Mouse (Mus musculus) midbrain, embryonic 10.5 days (tissue): ENCODE measurements at regions not wholly inside any gene's neighbourhood (a gene's known extent, or its start where the extent isn't known, plus 50 kb on each side); places are given as distances from the start of the nearest gene placed in this dataset.

ENCODE experiments used
- DNase-seq: peaks from one replicate; pipeline ENCODE4 v3.0.0-alpha.2; 2017; ENCODE audit warnings: low spot score
- H3K27ac ChIP-seq: fragments of 300-500 bp; sonication (generic); replicated peaks from 2 replicates; pipeline ENCODE4 v1.5.1; 2016; ENCODE audit warnings: mild to moderate bottlenecking
- H3K27me3 ChIP-seq: fragments of 300-500 bp; sonication (generic); 2 replicates; pipeline ENCODE4 v1.6.1; 2016; ENCODE audit warnings: low read depth, mild to moderate bottlenecking; ENCODE audit not compliant: poor library complexity, severe bottlenecking
- H3K36me3 ChIP-seq: fragments of 300-500 bp; sonication (generic); 2 replicates; pipeline ENCODE4 v1.6.1; 2016; ENCODE audit warnings: mild to moderate bottlenecking, moderate library complexity
- H3K4me1 ChIP-seq: fragments of 300-500 bp; sonication (generic); 2 replicates; pipeline ENCODE4 v1.6.1; 2016
- H3K4me3 ChIP-seq: fragments of 300-500 bp; sonication (generic); 2 replicates; pipeline ENCODE4 v1.5.1; 2016; ENCODE audit warnings: mild to moderate bottlenecking, moderate library complexity
- H3K9me3 ChIP-seq: fragments of 300-500 bp; sonication (generic); replicated peaks from 2 replicates; pipeline ENCODE4 v1.6.1; 2016; ENCODE audit warnings: mild to moderate bottlenecking
- WGBS: fragments of 180-500 bp; shearing (Covaris S2); methylation state at CpG from one replicate; pipeline ENCODE4 v1.1.7; 2016; 5-methylcytosine and 5-hydroxymethylcytosine counted together

- no peaks in the 10 kb centered on the region for H3K9me3 ChIP-seq
- no peaks in the 10 kb centered on the region for H3K27me3 ChIP-seq
- 86% methylated on average over 3 of the region's 3 CpGs for WGBS
- no peak overlapping the region for H3K4me3 ChIP-seq
- no peak overlapping the region for H3K27ac ChIP-seq
- no peak for DNase-seq
- no peaks in the 10 kb centered on the region for H3K36me3 ChIP-seq
- peaks cover 15% of the 10 kb centered on the region for H3K4me1 ChIP-seq
These were observed 237.0 kb downstream of the Cps1 start for GRCm38 (mm10) chr1:67359824-67360223.

- Histone ChIP-seq H3K4me3 (no peak overlapping the region), H3K9me3 (no peaks in the 10 kb centered on the region), H3K36me3 (no peaks in the 10 kb centered on the region), H3K27ac (peak overlapping the region; percentile 49; the same call in 1 of the 2 replicates), H3K4me1 (peaks cover 30% of the 10 kb centered on the region), H3K27me3 (no peaks in the 10 kb centered on the region)
- no peak for DNase-seq
- 20% methylated on average over 2 of the region's 2 CpGs for WGBS
These were observed 243.2 kb downstream of the Cps1 start for GRCm38 (mm10) chr1:67366038-67366437.

DNA sequence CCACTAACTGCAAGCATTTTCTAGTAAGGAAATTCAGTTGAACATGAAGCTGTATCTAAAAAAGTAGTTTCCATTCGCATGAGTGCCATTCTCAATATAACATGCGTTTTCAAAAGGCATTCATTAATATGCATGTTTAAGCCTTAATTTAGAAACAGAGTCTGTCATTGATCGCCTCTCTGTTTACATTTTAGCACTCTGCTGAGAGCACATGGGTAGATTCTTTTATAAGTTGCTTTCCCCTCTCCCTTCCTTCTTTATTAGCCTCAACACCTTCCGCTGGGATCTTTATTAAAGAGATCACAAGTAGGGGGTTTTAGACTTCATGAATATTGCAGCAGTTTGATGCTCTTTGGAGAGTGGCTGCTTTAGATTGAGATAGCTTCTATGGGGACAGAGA lies 243.7 kb downstream of the Cps1 start:
- 43% methylated on average over 4 of the region's 4 CpGs for WGBS
- no peak for DNase-seq
- H3K36me3 ChIP-seq: no peaks in the 10 kb centered on the region
- H3K27me3 ChIP-seq: no peaks in the 10 kb centered on the region
- peak overlapping the region; percentile 33 for H3K27ac ChIP-seq
- no peaks in the 10 kb centered on the region for H3K9me3 ChIP-seq
- H3K4me1 ChIP-seq: peaks cover 30% of the 10 kb centered on the region
- H3K4me3 ChIP-seq: no peak overlapping the region

DNA sequence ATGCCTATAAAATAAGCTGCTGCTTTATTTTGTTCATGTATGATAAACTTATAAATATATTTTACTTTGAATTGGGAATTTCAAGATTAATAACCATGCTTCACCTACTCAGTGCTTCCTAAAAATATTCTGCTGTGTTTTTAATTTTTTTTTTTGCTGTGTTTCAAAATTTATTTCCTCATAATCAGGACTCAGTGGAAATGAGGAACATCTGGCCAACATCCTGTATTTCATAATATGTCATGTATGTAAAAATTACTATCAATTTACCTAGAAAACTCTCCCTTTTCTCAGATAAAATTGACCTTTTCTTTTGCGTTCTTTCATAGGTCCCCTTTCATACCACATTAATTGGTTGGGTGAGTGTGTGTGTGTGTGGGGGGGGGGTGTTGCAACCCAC lies 259.5 kb downstream of the Cps1 start:
- 88% methylated on average over 1 of the region's 1 CpGs for WGBS
- no peak for DNase-seq
- Histone ChIP-seq H3K27me3 (no peaks in the 10 kb centered on the region), H3K36me3 (no peaks in the 10 kb centered on the region), H3K27ac (no peak overlapping the region), H3K4me1 (no peaks in the 10 kb centered on the region), H3K4me3 (no peak overlapping the region), H3K9me3 (no peaks in the 10 kb centered on the region)

- no peak overlapping the region; the same call in 1 of the 2 replicates for H3K27ac ChIP-seq
- no peaks in the 10 kb centered on the region for H3K4me1 ChIP-seq
- H3K9me3 ChIP-seq: no peaks in the 10 kb centered on the region
- no peaks in the 10 kb centered on the region for H3K36me3 ChIP-seq
- no peak overlapping the region for H3K4me3 ChIP-seq
- DNase-seq: no peak
- no peaks in the 10 kb centered on the region for H3K27me3 ChIP-seq
These were observed 262.6 kb downstream of the Cps1 start for GRCm38 (mm10) chr1:67385377-67385776.

- 85% methylated on average over 3 of the region's 3 CpGs for WGBS
- Histone ChIP-seq H3K27me3 (no peaks in the 10 kb centered on the region), H3K36me3 (no peaks in the 10 kb centered on the region), H3K27ac (no peak overlapping the region), H3K4me1 (no peaks in the 10 kb centered on the region), H3K4me3 (no peak overlapping the region), H3K9me3 (no peaks in the 10 kb centered on the region)
- DNase-seq: no peak
These were observed 264.1 kb downstream of the Cps1 start for GRCm38 (mm10) chr1:67386877-67387276.

GRCm38 (mm10) chr1:67397757-67398446 lies 275.1 kb downstream of the Cps1 start:
- Histone ChIP-seq H3K9me3 (no peaks in the 10 kb centered on the region), H3K27me3 (no peaks in the 10 kb centered on the region), H3K4me1 (no peaks in the 10 kb centered on the region), H3K4me3 (no peak overlapping the region), H3K27ac (no peak overlapping the region), H3K36me3 (no peaks in the 10 kb centered on the region)
- DNase-seq: no peak
- WGBS: 83% methylated on average over 10 of the region's 10 CpGs

DNA sequence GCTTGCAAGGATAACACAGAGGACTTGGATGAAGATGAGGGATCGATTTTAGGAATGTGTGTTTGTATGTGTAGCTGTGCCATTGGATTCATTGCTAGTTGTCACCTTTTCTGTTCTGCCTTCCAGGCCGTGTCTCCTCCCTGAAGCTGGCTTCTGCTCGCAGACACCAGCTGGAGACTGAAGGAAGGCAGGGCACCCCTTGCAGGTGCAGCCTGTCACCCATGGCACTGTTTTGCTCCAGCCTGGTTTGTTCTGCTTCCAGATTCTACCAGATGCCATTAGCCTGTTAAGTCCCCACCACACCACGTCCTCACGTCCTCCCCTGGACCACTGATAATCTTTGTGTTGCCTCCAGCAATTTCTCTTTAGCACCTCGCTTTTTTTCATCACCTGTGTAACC lies 286.7 kb downstream of the Cps1 start:
- Histone ChIP-seq H3K27me3 (no peaks in the 10 kb centered on the region), H3K4me1 (peaks cover 10% of the 10 kb centered on the region; the same call in 1 of the 2 replicates)
- WGBS: 88% methylated on average over 6 of the region's 6 CpGs

DNA sequence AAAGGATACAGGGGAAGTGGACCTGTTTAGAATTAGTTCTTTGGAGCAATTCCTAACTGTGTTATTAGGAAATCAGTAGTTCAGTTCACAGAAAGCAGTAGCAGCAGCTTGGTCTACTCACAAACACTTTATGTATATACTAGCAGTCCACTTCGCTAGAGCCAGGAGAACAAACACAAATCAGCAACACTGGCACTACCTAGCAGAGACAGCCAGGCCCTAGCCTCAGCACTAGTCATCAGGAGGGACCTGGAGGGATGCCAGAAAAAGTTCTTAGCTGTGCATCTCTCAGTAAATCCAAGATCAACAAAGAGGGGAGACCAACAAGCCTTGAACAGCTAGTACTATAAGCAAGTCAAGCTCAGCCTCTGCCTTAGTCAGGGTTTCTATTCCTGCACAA lies 294.4 kb downstream of the Cps1 start:
- no peaks in the 10 kb centered on the region for H3K9me3 ChIP-seq
- no peak overlapping the region for H3K4me3 ChIP-seq
- no peaks in the 10 kb centered on the region for H3K36me3 ChIP-seq
- H3K4me1 ChIP-seq: 0 out of 2 replicates have a peak, but pooled peaks cover 2% of the 10 kb centered on the region
- no peak for DNase-seq
- H3K27me3 ChIP-seq: no peaks in the 10 kb centered on the region
- H3K27ac ChIP-seq: no peak overlapping the region
- 94% methylated on average over 1 of the region's 1 CpGs for WGBS

More for the DNA sequence above, 286.7 kb downstream of the Cps1 start:
- H3K4me3 ChIP-seq: no peak overlapping the region
- H3K36me3 ChIP-seq: no peaks in the 10 kb centered on the region
- no peak overlapping the region for H3K27ac ChIP-seq
- no peak for DNase-seq
- H3K9me3 ChIP-seq: no peaks in the 10 kb centered on the region

DNA sequence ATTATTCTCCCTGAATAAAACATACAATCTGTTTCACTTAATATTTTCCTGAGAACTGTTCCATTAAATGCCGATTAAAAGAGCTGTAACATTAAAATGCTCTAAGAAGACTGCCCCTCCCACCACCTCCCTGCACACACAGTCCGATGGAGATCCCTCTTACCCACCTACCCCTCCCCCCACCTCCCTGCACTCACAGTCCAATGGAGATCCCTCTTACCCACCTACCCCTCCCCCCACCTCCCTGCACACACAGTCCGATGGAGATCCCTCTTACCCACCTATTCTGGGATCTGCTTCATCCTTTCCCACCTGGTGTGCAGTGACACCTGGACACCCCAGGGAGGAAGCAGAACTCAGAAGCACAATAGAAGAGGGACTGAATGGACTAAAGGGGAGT lies 305.6 kb downstream of the Cps1 start:
- no peaks in the 10 kb centered on the region for H3K27me3 ChIP-seq
- no peaks in the 10 kb centered on the region for H3K9me3 ChIP-seq
- 52% methylated on average over 3 of the region's 3 CpGs for WGBS
- H3K36me3 ChIP-seq: no peaks in the 10 kb centered on the region
- peaks cover 4% of the 10 kb centered on the region for H3K4me1 ChIP-seq
- H3K4me3 ChIP-seq: no peak overlapping the region
- no peak for DNase-seq
- H3K27ac ChIP-seq: no peak overlapping the region

- Histone ChIP-seq H3K4me1 (no peaks in the 10 kb centered on the region), H3K9me3 (no peaks in the 10 kb centered on the region), H3K27ac (no peak overlapping the region), H3K4me3 (no peak overlapping the region), H3K27me3 (no peaks in the 10 kb centered on the region), H3K36me3 (no peaks in the 10 kb centered on the region)
- no peak for DNase-seq
- 89% methylated on average over 2 of the region's 2 CpGs for WGBS
These were observed 328.0 kb downstream of the Cps1 start for GRCm38 (mm10) chr1:67450831-67451230.

- Histone ChIP-seq H3K36me3 (no peaks in the 10 kb centered on the region), H3K27ac (no peak overlapping the region), H3K4me1 (no peaks in the 10 kb centered on the region), H3K27me3 (no peaks in the 10 kb centered on the region), H3K9me3 (no peaks in the 10 kb centered on the region), H3K4me3 (no peak overlapping the region)
- DNase-seq: no peak
- WGBS: 84% methylated on average over 2 of the region's 2 CpGs
These were observed 341.4 kb downstream of the Cps1 start for GRCm38 (mm10) chr1:67464203-67464602.

DNA sequence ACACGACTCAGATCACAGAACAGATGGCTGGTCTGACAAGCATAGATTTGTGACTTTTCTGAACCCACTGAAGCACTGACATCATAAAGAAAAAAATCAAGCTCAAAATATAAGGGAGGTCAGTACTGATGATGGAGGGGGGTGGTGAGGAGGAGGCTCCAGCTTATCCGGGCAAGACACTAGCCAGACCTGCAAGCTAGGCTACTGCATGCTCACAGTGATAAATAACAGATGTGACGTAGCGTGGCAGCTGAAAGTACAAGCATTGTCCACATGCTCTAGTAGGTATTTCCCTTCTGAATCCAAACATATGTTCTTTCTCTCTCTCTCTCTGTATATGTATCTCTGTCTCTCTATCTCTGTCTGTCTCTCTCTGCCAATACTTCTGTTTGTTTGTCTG lies 342.7 kb downstream of the Cps1 start:
- no peak for DNase-seq
- Histone ChIP-seq H3K4me1 (no peaks in the 10 kb centered on the region), H3K27ac (no peak overlapping the region), H3K27me3 (no peaks in the 10 kb centered on the region), H3K36me3 (no peaks in the 10 kb centered on the region), H3K4me3 (no peak overlapping the region), H3K9me3 (no peaks in the 10 kb centered on the region)
- WGBS: 69% methylated on average over 4 of the region's 4 CpGs

DNA sequence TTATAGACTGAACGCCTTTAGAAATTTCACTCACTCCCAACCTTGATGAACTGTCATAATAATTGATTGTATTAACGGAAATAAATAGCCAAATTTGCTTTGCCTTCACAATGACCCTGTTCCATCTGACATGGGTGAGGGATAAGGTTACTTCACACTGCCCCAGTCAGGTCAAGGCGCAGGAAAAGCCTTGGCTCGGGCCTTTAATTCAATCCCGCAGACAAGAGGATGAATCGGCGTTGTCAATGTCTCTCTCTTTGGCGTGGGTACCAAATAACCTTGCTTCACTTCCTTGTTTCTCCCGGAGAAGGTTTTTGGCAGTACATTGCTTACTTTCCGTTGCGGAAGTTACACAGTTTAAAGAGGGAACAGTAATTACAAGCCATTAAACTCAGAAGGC lies 354.2 kb downstream of the Cps1 start:
- Histone ChIP-seq H3K27me3 (no peaks in the 10 kb centered on the region), H3K27ac (no peak overlapping the region), H3K36me3 (no peaks in the 10 kb centered on the region), H3K4me3 (no peak overlapping the region), H3K9me3 (no peaks in the 10 kb centered on the region), H3K4me1 (no peaks in the 10 kb centered on the region)
- no peak for DNase-seq
- 82% methylated on average over 11 of the region's 11 CpGs for WGBS
